Mouse (Mus musculus) spleen, adult 2 months (tissue): ENCODE measurements around the gene Gngt2.

Experiments used
- CTCF ChIP-seq: fragments of 200-500 bp; IDR thresholded peaks from 2 replicates; pipeline ENCODE4 v1.5.1; 2011; ENCODE audit warnings: mild to moderate bottlenecking, inconsistent platforms; ENCODE audit not compliant: insufficient read depth, insufficient read length, insufficient replicate concordance; ENCODE audit errors: extremely low read depth
- POLR2A ChIP-seq: fragments of 200-500 bp; IDR thresholded peaks from 2 replicates; pipeline ENCODE4 v1.6.1; 2011; ENCODE audit warnings: low read depth, low read length, inconsistent platforms

DNA sequence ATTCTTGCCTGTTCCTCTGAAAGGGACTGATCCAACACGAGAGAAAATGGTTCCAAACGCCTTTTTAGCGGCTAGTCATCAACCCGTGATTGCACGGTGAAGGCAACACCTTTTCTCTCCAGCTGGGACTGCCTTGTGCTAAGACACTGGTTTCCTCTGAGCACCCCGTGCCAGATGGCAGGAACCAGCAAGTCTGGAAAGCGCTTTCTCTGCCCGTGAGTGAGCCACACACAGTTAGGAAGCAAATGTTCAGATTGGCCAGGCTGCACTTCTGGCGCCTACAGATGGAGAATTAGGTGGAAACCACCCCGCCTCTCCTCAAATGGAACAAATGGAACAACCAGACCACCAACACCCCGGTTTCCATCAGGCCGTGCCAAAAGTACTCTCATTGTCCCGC, 45.2 kb upstream of the Gngt2 start:
- no peak for TF ChIP-seq CTCF
- no peak for TF ChIP-seq POLR2A
